ENCODE assay signal across 14 mouse cellular contexts in the genomic region with DNA sequence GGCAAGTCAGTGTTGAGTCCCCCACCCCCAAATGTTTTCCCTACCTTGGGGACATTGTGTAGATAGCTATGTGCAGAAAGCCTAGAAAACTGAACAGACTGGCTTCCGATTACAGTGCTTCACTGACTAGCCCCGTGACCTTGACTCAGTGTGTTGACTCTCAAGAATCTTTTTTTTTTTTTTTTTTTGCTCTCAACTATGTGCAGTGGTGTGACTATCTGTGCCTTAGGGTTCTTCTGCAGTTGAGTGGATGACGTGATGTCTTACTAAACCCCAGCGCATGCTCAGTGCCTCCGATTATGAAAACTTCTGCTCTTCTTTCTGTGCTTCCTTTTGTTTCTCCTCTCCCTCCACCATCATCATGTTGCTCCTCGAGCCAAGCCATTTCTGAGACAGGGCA.
A peak's percentile ranks its signal among the peaks of the same experiment; 100 is the strongest.
DNase-seq lines count a peak whose midpoint lies in the region; ATAC-seq and TF ChIP-seq lines count a peak whose summit lies in the region.
"Had no signal": no experiment of that assay in that cellular context is flagged by ENCODE, and none has a peak within 500 bp of the region (broad histone marks: within the 10 kb centered on the region; RNA-seq: fewer than 3 reads in every experiment).

No protein-coding gene starts in this region.

- no peak for TF ChIP-seq CTCF in lung, embryonic 14.5 days (IDR thresholded peaks at IDR 0.05; ENCODE audit: low read depth)
- no peak for TF ChIP-seq CTCF in brain, embryonic 14.5 days (IDR thresholded peaks at IDR 0.05; ENCODE audit: borderline replicate concordance, extremely low read depth, insufficient read depth, insufficient read length)

- no peaks in the 10 kb centered on the region for H3K9me3 ChIP-seq in lung, embryonic 14.5 days (ENCODE audit: low read depth, low read length)
- no peaks in the 10 kb centered on the region for H3K9me3 ChIP-seq in forebrain, embryonic 12.5 days
- H3K9me3 ChIP-seq in limb, embryonic 13.5 days, result no peaks in the 10 kb centered on the region
- H3K9me3 ChIP-seq: heart, embryonic 13.5 days had no signal

- 52% methylated on average over 6 of the region's 6 CpGs for WGBS in lung, embryonic 14.5 days
- WGBS in forebrain, embryonic 12.5 days, result 35% methylated on average over 6 of the region's 6 CpGs
- 54% methylated on average over 6 of the region's 6 CpGs for WGBS in limb, embryonic 13.5 days

- H3K4me1 ChIP-seq in lung, embryonic 14.5 days (ENCODE audit: insufficient read depth), result no peaks in the 10 kb centered on the region
- peaks cover 84% of the 10 kb centered on the region for H3K4me1 ChIP-seq in forebrain, embryonic 12.5 days
- H3K4me1 ChIP-seq in limb, embryonic 13.5 days, result peaks cover 91% of the 10 kb centered on the region

- no peak overlapping the region for H3K27ac ChIP-seq in lung, embryonic 14.5 days (ENCODE audit: low read depth)
- peak overlapping the region; percentile 70 for H3K27ac ChIP-seq in forebrain, embryonic 12.5 days
- H3K27ac ChIP-seq in limb, embryonic 13.5 days, result peak overlapping the region; percentile 69
- H3K27ac ChIP-seq: heart, embryonic 13.5 days had no signal

- TF ChIP-seq POLR2A in brain, embryonic 14.5 days (IDR thresholded peaks at IDR 0.05; ENCODE audit: borderline replicate concordance, extremely low read depth, insufficient read depth, insufficient read length, poor library complexity, severe bottlenecking), result no peak

- no peaks in the 10 kb centered on the region for H3K27me3 ChIP-seq in lung, embryonic 14.5 days (ENCODE audit: insufficient read depth, low read length)
- no peaks in the 10 kb centered on the region for H3K27me3 ChIP-seq in forebrain, embryonic 12.5 days
- no peaks in the 10 kb centered on the region for H3K27me3 ChIP-seq in limb, embryonic 13.5 days
- H3K27me3 ChIP-seq: heart, embryonic 13.5 days had no signal

- no peak for DNase-seq in lung, embryonic 14.5 days
- no peak for DNase-seq in lung, adult 18-20 months
- peak; percentile 54 for DNase-seq in brain, embryonic 14.5 days (ENCODE audit: low read depth)
- DNase-seq in thymus, postnatal 0 days (ENCODE audit: low spot score), result no peak
- no peak for DNase-seq in testis, postnatal 14 days (ENCODE audit: low spot score)
- no peak for DNase-seq in ovary, adult 18-20 months (ENCODE audit: low spot score)
- DNase-seq: adrenal gland, postnatal 14 days; cerebellum, adult 8-10 months; heart, postnatal 4 days had no signal

- no peak overlapping the region for H3K4me2 ChIP-seq in lung, embryonic 14.5 days
- 0 out of 2 replicates have a peak overlapping the region, but pooled peaks have one; percentile 2 for H3K4me2 ChIP-seq in forebrain, embryonic 12.5 days
- H3K4me2 ChIP-seq in limb, embryonic 13.5 days (replicated peaks), result peak overlapping the region; percentile 24; the same call in 1 of the 2 replicates
- H3K4me2 ChIP-seq: heart, embryonic 13.5 days; liver, embryonic 11.5 days; midbrain, embryonic 11.5 days had no signal

- no peak overlapping the region for H3K4me3 ChIP-seq in lung, embryonic 14.5 days (ENCODE audit: low read depth, low read length)
- no peak overlapping the region for H3K4me3 ChIP-seq in forebrain, embryonic 12.5 days (replicated peaks)
- H3K4me3 ChIP-seq in limb, embryonic 13.5 days, result no peak overlapping the region
- H3K4me3 ChIP-seq: heart, embryonic 13.5 days had no signal

- no peak overlapping the region for H3K9ac ChIP-seq in lung, embryonic 14.5 days
- no peak overlapping the region for H3K9ac ChIP-seq in forebrain, embryonic 12.5 days
- H3K9ac ChIP-seq in limb, embryonic 13.5 days, result no peak overlapping the region
- H3K9ac ChIP-seq: heart, embryonic 13.5 days had no signal

- peaks cover 2% of the 10 kb centered on the region; the same call in 1 of the 2 replicates for H3K36me3 ChIP-seq in lung, embryonic 14.5 days (ENCODE audit: insufficient read depth)
- peaks cover 5% of the 10 kb centered on the region; the same call in 1 of the 2 replicates for H3K36me3 ChIP-seq in forebrain, embryonic 12.5 days (replicated peaks)
- peaks cover 10% of the 10 kb centered on the region; the same call in 1 of the 2 replicates for H3K36me3 ChIP-seq in limb, embryonic 13.5 days

- peak; percentile 68; the same call in 1 of the 2 replicates for ATAC-seq in lung, embryonic 14.5 days (ENCODE audit: insufficient read depth)
- ATAC-seq in forebrain, embryonic 12.5 days (ENCODE audit: low FRiP score), result 0 out of 2 replicates have a peak, but pooled peaks have one; percentile 39
- ATAC-seq in limb, embryonic 13.5 days (ENCODE audit: low FRiP score, low read depth), result no peak
